Mouse (Mus musculus): ENCODE results near the gene Nprl3. TPM values are rescaled to one million over a fixed set of nuclear protein-coding genes. Genes with fewer than 3 reads are reported as not detected.

Gene Nprl3
- 30.9 and 36.6 TPM in 2 replicates for polyA plus RNA-seq (2012; rRNA removed)

GRCm38 (mm10) chr11:32267188-32267884 is at the start of gene Nprl3:
Gene Nprl3, minus strand, starts transcription at chr11:32267707.

GRCm38 (mm10) chr11:32299865-32300264 is 32.4 kb upstream of the Nprl3 start, which contains the start of gene Hbq1a:
Gene Hbq1a, plus strand, starts transcription at chr11:32300069.

GRCm38 (mm10) chr11:32296203-32296602 is 28.7 kb upstream of the Nprl3 start, which contains the start of gene Hba-a2:
Gene Hba-a2, plus strand, starts transcription at chr11:32296489.

GRCm38 (mm10) chr11:32286695-32287492 is 19.4 kb upstream of the Nprl3 start, which contains the start of gene Hbq1b:
Gene Hbq1b, plus strand, starts transcription at chr11:32286965.

GRCm38 (mm10) chr11:32283091-32283777 is 15.7 kb upstream of the Nprl3 start, which contains the start of gene Hba-a1:
Gene Hba-a1, plus strand, starts transcription at chr11:32283511.

DNA sequence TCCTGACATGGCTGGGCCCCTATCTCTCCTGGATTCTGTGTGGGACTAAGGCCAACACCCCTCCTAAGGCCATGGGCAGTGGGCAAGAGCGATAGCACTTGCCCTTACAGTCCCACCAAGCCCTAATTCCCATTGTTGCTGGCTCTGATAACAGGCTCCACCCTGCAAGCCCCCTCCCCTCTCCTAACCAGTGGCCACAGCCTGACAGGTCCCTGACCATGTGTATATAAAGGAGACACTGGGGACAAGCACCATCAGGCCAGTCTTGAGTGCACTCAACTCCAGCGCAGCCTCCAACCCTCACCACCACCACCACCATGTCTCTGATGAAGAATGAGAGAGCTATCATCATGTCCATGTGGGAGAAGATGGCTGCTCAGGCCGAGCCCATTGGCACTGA is 8.8 kb upstream of the Nprl3 start, which contains the start of gene Hba-x:
TSS of gene Hba-x (plus strand) at position 54 of the 400 bp plus-strand sequence.

GRCm38 (mm10) chr11:32226124-32226871 is 41.2 kb downstream of the Nprl3 start, which contains the start of gene Mpg:
Gene Mpg, plus strand, starts transcription at chr11:32226505.

DNA sequence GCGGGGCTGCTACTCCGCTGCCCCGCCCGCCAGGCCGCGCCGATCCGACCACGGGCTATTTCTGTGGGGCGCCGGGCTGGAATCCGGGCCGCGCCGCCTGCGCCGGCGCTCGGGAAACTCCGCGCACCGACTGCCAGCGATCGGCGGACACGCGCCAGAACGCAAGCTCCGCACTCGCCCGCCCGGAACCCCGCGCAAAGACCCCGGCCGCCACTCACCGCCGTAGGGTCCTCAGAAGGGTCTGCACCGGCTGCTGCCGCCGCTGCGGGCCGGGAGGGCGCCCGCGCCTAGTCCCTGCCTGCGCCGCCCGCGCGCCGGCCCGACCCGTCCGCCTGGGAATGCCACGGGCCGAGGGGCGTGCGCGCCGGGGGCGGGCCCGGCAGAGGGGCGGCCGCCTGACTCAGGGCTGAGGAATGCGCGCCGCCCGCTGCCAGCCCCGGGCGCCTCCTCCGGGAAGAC is 45.5 kb downstream of the Nprl3 start, which contains the start of gene Rhbdf1:
TSS of gene Rhbdf1 (minus strand) at position 350 of the 459 bp plus-strand sequence.

GRCm38 (mm10) chr11:32205058-32205873 is 62.2 kb downstream of the Nprl3 start, which contains the start of gene Snrnp25:
Gene Snrnp25, plus strand, starts transcription at chr11:32205415.

DNA sequence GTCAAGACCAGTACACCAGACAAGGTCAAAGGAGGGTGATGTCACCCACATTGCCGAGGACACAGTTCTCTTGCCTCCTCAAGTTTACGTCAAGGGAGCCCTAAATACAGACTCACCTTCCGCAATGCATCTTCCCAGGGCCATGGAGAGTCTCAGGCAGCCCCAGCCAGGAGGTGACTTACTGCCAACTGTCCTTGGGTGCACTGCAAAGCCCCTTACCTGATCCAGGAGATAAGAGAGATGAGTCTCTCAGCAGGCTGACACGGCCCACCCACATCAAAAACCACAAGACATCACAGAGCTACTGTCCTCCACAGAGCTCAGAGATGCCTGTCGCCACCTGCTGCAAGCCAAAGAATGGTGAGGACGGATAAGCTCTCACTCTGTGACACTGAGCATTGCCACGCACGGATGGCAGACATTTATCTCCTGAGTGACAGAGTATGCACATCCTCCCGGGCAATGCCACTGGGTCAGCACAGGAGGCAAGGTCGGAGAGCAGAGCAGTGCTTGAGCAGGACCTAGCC is 67.4 kb downstream of the Nprl3 start, which contains the start of gene Il9r:
TSS of gene Il9r (minus strand) at position 205 of the 527 bp plus-strand sequence.

Other genes with a start within 250 kb of the Nprl3 start
- 0.07 TPM in 2 replicates for gene Il9r, start 67.4 kb downstream of the Nprl3 start, polyA plus RNA-seq (2012; rRNA removed)
- 69.5 and 70.6 TPM in 2 replicates for gene Snrnp25, start 62.3 kb downstream of the Nprl3 start, polyA plus RNA-seq (2012; rRNA removed)
- gene Rhbdf1, start 45.4 kb downstream of the Nprl3 start, polyA plus RNA-seq (2012; rRNA removed): 4.9 and 6.0 TPM in 2 replicates
- 8.8 and 9.9 TPM in 2 replicates for gene Mpg, start 41.2 kb downstream of the Nprl3 start, polyA plus RNA-seq (2012; rRNA removed)
- 28.8 and 33.0 TPM in 2 replicates for gene Hba-x, start 8.7 kb upstream of the Nprl3 start, polyA plus RNA-seq (2012; rRNA removed)
- gene Hba-a1, start 15.8 kb upstream of the Nprl3 start, polyA plus RNA-seq (2012; rRNA removed): 47,918 and 57,682 TPM in 2 replicates
- 97.8 and 108 TPM in 2 replicates for gene Hbq1b, start 19.3 kb upstream of the Nprl3 start, polyA plus RNA-seq (2012; rRNA removed)
- gene Hba-a2, start 28.8 kb upstream of the Nprl3 start, polyA plus RNA-seq (2012; rRNA removed): 198,092 and 218,491 TPM in 2 replicates
- 5.4 and 6.6 TPM in 2 replicates for gene Hbq1a, start 32.4 kb upstream of the Nprl3 start, polyA plus RNA-seq (2012; rRNA removed)
- 0.84 and 0.88 TPM in 2 replicates for gene Sh3pxd2b, start 80.1 kb upstream of the Nprl3 start, polyA plus RNA-seq (2012; rRNA removed)
- 3.0 and 3.1 TPM in 2 replicates for gene Ubtd2, start 187.7 kb upstream of the Nprl3 start, polyA plus RNA-seq (2012; rRNA removed)

All from liver, embryonic 14 days (tissue).